Mouse (Mus musculus) lung, postnatal 0 days (tissue): ENCODE measurements at regions not wholly inside any gene's neighbourhood (a gene's known extent, or its start where the extent isn't known, plus 50 kb on each side); places are given as distances from the start of the nearest gene placed in this dataset.
A peak's percentile ranks its signal among the peaks of the same experiment; 100 is the strongest.

ENCODE experiments used
- CTCF ChIP-seq: IDR thresholded peaks from 2 replicates; pipeline ENCODE4 v1.5.1; 2016; ENCODE audit warnings: antibody characterized with exemption, mild to moderate bottlenecking
- EP300 ChIP-seq: IDR thresholded peaks from 2 replicates; pipeline ENCODE4 v1.6.1; 2016; ENCODE audit warnings: antibody characterized with exemption, mild to moderate bottlenecking, control low read depth

GRCm38 (mm10) chr8:27677143-27678106, 230.0 kb downstream of the Poteg start:
- peak; percentile 68 for TF ChIP-seq CTCF
- no peak for TF ChIP-seq EP300
